Mouse (Mus musculus): ENCODE results near the gene Klhl7. TPM values are rescaled to one million over a fixed set of nuclear protein-coding genes. Genes with fewer than 3 reads are reported as not detected.
"Not testable (repeated sequence)": the region's sequence is repeated elsewhere in the genome, so short reads cannot be mapped to it uniquely, and the experiment has no call there.

The Klhl7 gene
- total RNA-seq, 2 experiments from 2014 or later = 13.7 to 23.1 TPM

DNA sequence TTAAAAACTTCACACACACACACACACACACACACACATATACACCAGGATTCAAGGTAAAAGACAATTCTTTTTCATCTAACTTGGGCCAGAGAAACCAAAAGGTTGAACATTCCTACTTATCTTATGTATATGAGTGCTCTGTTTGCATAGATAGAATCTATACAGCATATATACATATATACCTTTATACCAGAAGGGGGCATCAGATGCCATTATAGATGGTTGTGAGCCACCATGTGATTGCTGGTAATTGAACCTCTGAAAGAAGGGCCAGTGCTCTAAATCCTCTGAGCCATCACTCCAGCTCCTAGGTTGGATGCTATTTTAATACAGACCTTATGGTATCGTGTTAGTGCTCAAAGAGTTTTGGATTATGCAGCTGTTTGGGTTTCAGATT is 12.0 kb upstream of the Klhl7 start:
- peak; percentile 83 for ATAC-seq (replicated peaks; ENCODE audit: low FRiP score, low TSS enrichment, poor library complexity, severe bottlenecking)

DNA sequence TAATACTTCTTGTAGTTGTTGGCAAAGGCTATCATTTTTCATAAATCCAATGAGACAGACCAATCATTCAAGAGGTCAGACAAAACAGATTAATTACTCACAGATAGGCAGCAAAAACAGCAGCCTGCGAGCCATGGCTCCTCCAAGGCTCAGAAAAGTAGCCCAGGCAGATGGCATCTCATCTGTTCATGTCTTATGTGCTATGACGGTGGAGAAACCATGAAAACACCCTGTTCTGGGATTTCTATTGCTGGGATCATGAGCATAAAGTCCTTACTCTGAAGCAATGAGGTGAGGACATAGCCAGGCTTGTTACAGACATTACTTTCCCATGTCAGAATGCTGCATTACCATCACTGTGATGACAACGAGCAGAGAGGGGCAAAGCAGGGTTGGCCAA is 7.9 kb upstream of the Klhl7 start:
- no peak for ATAC-seq (replicated peaks; ENCODE audit: low FRiP score, low TSS enrichment, poor library complexity, severe bottlenecking)

DNA sequence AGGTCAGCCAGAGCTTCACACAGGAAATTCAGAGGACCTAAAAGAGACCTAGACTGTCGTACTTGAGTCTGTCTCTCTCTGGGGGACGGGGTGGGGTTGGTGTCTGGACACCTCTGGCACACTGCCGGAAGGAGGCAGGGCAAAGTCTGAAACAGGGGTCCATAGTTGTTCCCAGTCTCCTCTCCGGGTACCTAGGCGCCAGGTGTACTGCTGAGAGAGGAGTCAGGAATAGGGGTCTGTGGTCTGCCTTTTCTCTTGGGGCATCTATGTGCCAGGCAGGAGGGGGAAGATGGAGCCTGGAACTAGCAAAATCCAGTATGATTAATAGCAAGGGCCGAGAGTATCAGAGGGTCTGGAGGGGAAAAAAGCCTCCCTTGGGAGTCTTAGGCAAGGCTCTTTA is 5.0 kb upstream of the Klhl7 start:
- ATAC-seq (replicated peaks; ENCODE audit: low FRiP score, low TSS enrichment, poor library complexity, severe bottlenecking) = no peak

DNA sequence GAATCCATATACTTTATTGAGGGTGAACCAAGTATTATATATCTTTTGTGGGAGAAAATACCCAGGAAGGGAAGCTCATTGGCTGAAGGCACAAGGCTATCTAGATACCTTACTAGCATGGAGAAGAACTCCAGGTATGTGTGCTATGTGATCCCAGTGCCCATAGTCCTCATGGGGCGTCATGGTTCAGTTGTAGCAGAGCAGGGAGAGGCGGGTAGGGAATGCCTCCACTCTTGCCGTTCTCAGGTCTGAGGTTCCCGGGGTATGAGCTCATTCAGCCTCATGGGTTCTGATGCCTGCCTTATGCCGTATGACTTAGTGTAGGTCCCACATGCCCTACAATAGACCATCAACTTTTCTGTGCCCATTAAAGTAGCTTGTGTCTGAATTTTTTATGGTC is 4.5 kb upstream of the Klhl7 start:
- ATAC-seq (replicated peaks; ENCODE audit: low FRiP score, low TSS enrichment, poor library complexity, severe bottlenecking) = no peak

DNA sequence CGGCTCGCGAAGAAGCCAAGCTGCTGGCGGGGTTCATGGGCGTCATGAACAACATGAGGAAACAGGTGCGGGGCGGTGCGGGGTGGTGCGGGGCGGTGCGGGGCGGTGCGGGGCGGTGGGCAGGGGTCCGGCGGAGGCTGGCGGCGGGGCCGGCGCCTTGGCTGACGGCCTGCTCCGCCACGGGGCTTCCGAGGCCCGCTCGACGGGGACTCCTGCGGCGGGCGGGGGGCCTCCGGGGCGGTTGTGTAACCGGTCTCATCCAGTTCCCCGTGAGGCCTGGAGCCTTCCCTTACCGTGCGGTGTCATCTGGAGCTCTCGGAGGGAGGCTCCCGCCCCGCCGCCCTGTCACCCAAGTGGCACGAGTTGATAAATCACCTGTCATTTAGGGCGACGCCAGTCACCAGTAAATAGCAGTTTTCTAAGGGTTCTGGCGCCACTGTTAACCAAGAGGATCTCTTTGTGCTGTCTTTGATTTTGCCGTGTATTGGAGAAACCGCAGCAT is 456 bp downstream of the Klhl7 start:
- peak; percentile 96 for ATAC-seq (replicated peaks; ENCODE audit: low FRiP score, low TSS enrichment, poor library complexity, severe bottlenecking)

DNA sequence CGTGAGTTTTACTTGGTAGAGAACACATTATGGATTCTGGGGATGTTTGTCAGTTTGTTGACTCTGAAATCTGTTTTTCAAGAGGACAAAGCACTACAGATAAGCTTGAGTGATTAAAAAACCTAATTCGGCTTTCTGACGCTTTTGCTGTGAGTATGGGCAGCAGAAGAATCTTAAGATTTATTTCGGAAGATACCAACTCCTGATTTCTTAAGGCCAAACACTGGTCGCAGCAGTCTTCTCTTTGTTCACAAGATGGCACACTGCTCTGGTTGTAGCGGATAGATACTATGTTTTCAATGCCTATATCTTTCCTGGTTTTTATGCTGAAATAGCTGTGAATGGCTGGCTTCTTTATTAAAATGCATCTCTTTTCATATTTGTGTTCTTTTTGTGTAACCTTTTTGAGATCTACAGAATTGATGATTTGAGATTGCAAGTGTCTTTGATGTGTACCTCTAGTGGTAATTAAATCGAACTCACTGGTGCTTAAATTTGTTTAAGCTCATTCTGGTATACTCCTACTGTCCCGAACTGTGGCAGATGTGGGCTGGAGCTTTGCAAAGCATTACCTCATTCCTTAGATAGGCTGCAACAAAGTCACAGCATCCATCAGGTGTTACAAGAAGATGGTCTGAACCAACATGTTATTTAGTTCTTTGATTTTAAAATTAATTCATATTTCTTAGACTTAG is 1.2 kb downstream of the Klhl7 start:
- no peak for ATAC-seq (replicated peaks; ENCODE audit: low FRiP score, low TSS enrichment, poor library complexity, severe bottlenecking)

DNA sequence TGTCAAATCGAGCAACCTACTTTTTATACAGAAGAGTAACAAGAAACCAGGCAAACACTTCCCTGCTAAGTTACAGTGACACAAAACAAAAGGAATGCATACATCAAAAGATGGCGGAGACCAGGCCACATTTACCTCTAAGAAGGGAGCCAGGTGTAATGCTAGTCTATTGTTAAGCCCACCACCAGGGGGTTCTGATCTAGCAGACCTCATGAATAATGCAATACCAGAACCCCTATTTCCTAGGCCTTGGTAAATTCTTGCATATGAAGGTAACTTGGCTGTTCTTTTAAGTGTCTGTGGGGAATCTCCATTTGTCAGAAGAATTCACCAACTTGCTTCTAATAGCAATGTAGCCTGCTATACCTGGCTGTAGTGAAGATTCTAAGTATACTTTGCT is 2.8 kb downstream of the Klhl7 start:
- not testable (repeated sequence) for ATAC-seq (replicated peaks; ENCODE audit: low FRiP score, low TSS enrichment, poor library complexity, severe bottlenecking)

DNA sequence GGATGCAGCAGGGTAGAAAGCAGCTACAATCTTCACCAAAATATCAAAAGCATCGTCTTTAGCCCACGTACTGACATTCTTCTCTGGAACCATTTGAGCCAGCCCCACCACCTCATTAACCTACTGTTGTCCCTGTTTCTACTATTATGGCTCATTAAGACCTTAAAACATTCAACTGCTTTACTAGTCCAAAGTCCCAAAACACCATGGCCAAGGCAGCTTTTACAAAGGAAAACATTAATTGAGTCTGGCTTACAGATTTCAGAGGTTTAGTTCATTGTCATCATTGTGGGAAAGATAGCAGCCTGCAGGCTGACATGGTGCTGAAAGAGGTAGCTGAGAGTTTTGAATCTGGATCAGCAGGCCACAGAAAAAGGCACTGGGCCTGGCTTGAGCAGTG is 3.4 kb downstream of the Klhl7 start:
- ATAC-seq (replicated peaks; ENCODE audit: low FRiP score, low TSS enrichment, poor library complexity, severe bottlenecking) = no peak

DNA sequence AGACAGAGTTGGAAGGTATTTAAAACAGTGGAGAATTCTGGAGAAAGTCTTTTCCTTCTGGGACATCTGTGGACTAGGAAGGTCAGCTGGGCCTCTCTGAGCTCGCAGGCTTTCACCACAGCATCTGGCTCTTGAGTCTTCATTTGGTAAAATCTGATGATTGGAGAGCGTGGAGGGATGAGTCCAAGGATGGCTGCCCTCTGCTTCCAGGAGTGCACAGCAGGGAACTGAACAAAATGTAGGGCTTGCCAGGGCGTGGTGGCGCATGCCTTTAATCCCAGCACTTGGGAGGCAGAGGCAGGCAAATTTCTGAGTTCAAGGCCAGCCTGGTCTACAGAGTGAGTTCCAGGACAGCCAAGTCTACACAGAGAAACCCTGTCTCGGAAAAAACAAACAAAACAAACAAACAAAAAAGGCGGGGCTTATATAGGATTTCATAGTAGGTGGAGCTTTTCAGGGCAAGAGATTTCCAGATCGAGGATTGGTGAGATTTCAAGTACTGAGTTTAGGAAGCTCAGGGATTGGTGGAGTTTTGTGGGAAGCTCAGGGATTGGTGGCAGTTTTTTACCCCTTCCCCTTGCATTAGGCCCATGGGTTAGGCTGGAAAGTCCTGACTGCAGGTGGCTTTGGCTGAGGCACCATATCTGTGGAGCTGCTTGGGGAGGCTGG is 6.8 kb downstream of the Klhl7 start:
- ATAC-seq (replicated peaks; ENCODE audit: low FRiP score, low TSS enrichment, poor library complexity, severe bottlenecking) = no peak

DNA sequence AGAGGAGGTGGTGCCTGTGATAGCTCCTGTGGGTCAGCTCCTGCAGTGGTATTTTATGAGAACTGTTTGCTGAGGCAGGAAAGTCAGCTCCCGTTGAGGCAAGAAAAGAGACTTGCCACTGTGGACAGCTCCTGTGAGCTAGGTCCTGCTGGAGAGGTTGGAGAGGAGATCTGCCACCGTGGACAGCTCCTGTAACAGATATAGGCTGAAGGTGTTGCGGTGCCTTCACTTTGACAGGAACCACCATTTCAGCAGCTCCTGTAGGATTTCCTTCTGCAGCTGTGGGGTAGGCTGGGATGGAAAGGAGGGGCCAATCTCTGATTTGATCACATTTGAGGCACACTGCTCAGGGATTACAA is 7.3 kb downstream of the Klhl7 start:
- ATAC-seq (replicated peaks; ENCODE audit: low FRiP score, low TSS enrichment, poor library complexity, severe bottlenecking) = no peak

DNA sequence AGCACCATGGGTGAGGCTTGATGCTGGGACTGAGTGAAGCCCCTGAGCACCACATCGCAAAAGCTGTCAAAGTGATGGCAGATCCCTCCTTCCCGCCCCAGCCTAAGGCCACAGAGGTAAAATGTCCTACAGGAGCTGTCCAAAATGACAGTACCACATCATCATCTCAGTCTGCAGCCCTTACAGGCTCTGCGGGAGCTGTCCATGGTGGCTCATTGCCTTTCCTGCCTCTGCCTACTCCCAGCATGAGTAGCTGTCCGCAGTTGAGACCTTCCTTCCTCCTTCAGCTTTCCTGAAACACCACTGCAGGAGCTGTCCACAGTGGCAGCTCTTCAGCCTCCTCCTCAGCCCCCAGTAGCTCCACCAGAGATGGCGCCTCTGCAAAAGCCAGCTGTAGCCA is 9.7 kb downstream of the Klhl7 start:
- peak; percentile 85 for ATAC-seq (replicated peaks; ENCODE audit: low FRiP score, low TSS enrichment, poor library complexity, severe bottlenecking)

DNA sequence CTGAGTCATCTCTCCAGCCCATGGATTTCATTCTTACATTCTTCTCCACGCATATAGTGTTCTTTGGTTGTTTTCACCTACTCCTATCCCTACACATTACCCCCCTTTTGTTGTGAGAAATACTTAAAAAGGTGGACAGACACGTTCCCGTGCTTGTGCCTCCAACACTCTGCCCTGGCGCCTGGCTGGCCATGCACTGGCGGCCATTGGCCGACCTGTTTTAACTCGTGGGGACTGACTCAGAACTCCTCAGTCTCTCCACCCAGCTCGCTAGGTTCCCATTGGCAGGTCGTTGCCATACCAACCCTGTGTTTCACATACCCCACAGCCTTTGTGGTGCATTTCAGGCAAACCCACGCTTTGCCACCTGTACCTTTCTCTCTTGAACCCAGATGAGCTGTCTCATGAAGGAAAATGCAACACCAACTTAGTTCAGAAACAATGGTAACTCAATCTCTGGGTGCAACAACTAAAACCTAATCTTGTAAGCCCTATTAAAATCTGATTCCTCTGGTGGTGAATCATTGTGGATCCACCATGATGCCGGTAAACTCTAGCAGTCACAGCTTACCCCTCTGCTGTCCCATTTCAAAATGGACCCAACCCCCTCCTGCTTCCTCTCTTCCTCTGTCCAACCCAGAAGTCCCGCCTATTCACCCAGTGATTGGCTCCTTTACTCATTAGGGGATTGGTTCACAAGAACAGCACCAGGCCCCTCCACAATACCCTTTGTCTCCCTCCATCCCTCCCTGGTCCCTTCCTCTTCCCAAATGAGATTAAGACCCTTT is 11.9 kb downstream of the Klhl7 start:
- no peak for ATAC-seq (replicated peaks; ENCODE audit: low FRiP score, low TSS enrichment, poor library complexity, severe bottlenecking)

DNA sequence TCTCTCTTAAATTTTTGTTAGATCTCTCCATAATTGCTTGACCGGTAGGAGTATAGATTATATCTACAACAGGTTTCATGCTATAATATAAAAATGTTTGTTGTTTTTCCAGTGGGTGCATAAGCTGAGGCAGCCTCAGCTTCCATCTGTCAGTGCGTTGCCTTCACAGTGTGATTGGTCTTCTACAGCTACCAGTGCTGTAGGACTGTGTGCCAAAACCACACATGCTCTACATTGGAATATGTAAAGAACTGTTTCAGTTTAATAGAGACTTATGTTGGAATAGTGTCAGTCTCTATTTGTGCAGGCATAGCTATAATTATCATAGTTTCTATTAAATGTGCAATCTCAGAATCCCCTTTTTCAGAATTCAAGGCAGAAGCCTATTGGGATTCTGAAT is 21.8 kb downstream of the Klhl7 start:
- no peak for ATAC-seq (replicated peaks; ENCODE audit: low FRiP score, low TSS enrichment, poor library complexity, severe bottlenecking)

DNA sequence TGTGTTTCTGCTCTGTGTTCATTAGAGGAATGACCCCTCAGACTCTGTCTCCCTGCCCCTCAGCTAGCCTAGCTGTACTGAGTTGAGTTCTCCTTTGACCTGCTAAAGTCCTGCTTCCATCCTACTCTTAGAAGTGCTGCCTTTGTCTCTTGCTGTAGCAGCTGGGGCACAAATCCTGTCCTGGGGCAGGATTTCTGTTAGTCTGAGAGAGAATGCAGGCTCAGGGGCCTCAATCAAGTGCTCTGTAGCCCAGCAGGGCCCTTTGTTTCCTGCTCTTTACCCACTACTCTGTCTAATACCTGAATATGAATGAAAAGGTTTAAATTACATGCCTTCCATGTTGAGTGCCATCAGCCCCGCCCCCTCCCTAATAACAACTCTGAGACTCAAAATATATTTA is 23.8 kb downstream of the Klhl7 start:
- no peak for ATAC-seq (replicated peaks; ENCODE audit: low FRiP score, low TSS enrichment, poor library complexity, severe bottlenecking)

DNA sequence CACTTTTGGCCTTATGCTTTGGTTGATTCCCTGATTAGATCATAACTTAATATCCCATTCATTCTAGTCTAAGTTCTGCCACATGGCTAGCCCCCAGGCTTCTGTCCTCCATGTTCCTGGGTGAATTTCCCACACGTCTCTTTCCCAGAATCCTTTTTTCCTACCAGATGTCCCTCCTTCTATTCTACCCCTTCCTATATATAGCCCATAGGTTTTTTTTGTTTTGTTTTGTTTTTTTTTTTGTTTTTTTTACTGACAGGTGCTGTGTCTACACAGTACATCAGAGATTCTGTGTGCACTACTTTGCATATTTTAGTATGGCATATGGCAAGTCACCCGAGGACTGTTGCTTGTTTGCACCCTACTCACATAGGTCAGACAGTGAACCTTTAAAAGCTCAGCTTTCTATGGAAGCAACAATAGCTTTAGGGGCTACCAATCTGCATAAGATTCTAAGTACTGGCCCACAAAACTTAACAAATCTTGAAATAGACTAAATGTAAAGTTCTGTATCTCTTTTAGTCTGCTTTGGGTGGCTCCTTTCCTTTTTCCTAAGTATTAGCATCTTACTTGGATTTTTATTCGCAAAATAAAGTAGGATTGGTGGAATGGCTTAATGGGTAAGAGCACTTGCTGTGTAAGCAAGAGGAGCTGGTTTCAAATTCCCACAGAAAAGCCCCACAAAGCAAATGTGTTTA is 24.3 kb downstream of the Klhl7 start:
- no peak for ATAC-seq (replicated peaks; ENCODE audit: low FRiP score, low TSS enrichment, poor library complexity, severe bottlenecking)

DNA sequence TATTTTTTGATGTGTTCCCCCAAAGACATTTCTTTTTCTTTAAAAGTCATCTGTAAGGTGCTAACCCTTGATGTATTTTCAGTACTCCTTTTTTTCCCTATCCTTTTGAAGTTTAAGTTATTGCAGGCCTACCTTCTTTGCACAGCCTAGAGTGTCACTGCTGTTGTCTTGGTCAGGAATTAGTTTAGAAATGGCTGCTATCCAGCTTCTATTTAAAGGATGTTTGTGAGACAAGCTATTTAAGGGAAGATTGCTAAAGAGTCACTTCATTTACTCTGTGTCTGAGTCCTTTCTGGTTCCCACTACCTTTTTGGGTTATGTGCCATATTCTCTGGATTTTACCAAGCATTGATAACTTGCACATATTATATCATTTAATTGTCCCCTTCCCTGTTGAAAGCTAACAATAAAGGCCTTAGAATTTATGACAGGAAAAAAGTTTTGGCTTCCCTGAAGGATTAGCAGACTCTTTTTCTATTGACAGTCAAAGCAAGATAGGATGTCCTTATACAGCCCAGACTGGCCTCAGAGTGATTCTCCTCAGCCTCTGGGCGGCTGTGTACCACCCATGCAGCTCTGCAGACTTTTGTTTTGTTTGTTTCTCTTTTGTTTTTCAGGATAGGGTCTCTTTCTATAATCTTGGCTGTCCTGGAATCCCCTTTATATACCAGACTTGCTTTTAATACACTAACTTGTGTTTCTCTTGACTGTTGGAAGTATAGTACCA is 25.7 kb downstream of the Klhl7 start:
- ATAC-seq (replicated peaks; ENCODE audit: low FRiP score, low TSS enrichment, poor library complexity, severe bottlenecking) = no peak

DNA sequence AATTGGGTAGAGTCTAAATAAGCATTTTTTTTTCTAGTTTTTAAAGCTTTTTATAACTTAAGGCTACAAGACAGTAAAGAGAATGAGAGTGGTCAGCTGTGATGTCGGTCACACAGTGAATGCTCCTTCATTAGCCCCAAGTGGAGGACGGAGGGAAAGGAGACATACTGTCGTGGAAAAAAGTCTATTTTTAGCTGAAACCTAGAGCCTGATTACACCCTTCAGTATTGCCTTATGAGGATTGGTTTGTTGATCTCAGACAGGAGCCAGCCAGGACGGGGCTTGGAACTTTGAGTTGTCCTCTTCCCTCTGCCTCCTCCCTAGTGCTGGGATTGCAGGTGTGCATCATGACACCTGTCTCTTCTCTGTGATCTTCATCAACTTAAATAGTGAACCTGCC is 26.6 kb downstream of the Klhl7 start:
- ATAC-seq (replicated peaks; ENCODE audit: low FRiP score, low TSS enrichment, poor library complexity, severe bottlenecking) = no peak

DNA sequence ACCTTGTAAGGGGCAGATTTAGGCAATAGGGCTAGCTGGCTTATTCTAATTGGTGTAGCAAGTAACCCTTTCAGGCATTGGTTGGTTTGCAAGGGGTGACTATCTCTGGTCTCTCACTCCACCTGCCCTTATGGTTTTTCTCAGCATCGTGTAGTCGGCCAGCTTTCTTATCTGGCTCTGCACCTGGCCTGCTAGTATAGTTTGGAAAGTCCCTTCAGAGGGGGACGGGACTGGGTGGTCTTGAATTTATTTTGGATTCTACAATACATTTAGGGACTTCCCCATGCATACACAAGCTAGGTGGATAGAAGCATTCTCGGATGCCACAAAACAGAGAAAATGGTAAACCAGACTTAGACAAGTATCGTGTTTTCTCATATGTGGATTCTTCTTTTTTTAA is 46.6 kb downstream of the Klhl7 start:
- no peak for ATAC-seq (replicated peaks; ENCODE audit: low FRiP score, low TSS enrichment, poor library complexity, severe bottlenecking)

DNA sequence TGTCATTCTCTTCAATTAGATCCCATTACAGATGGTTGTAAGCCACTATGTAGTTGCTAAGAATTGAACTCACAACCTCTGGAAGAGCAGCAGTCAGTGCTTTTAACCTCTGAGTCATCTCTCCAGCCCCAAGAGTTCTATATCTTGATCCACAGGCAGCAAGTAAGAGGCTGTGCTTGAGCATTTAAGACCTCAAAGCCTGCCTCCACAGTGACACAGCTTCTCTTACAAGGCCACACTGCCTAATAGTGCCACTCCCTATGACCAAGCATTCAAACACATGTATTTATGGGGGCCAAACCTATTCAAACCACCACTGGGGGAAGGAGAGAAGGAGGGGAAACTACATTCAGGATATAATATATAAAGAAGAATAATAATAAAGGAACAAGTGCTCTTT is 51.8 kb downstream of the Klhl7 start:
- ATAC-seq (replicated peaks; ENCODE audit: low FRiP score, low TSS enrichment, poor library complexity, severe bottlenecking) = no peak

All from megakaryocyte-erythroid progenitor cell, adult 5-6 weeks (primary cell).